Mouse (Mus musculus) spleen, adult 2 months (tissue): ENCODE results near the gene Adamts13.

ENCODE experiments used
- CTCF ChIP-seq: fragments of 200-500 bp; IDR thresholded peaks from 2 replicates; pipeline ENCODE4 v1.5.1; 2011; ENCODE audit warnings: mild to moderate bottlenecking, inconsistent platforms; ENCODE audit not compliant: insufficient read depth, insufficient read length, insufficient replicate concordance; ENCODE audit errors: extremely low read depth
- POLR2A ChIP-seq: fragments of 200-500 bp; IDR thresholded peaks from 2 replicates; pipeline ENCODE4 v1.6.1; 2011; ENCODE audit warnings: low read depth, low read length, inconsistent platforms

GRCm38 (mm10) chr2:27021103-27021502, 47.9 kb downstream of the Adamts13 start:
- TF ChIP-seq POLR2A = no peak
- no peak for TF ChIP-seq CTCF
